Mouse (Mus musculus): ENCODE results near the gene Smok3a. TPM values are rescaled to one million over a fixed set of nuclear protein-coding genes. Genes with fewer than 3 reads are reported as not detected.
"Not testable (repeated sequence)": the region's sequence is repeated elsewhere in the genome, so short reads cannot be mapped to it uniquely, and the experiment has no call there.

Smok3a gene
- polyA plus RNA-seq, 1 experiment from 2014 or later, result not detected

DNA sequence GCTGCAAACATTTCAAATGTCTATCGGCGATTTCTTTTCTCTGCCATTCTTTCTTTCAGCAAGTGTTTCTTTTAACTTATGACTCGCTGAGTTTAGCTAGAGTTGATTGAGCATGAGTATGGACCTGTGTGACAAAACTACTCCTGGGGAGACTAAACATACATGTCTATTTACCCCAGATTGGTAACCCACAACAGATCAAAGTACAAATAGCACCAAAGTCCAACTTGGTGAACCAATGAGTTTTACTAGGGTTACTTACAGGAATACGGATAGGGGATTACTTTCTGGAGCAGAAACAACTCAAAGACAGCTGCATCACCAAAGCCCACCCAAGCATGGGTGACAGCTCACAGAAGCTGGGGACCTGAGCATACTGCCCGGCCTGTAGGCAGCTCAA lies 11.6 kb upstream of the Smok3a start:
- H3K4me1 ChIP-seq (replicated peaks; ENCODE audit: control insufficient read depth, insufficient read depth, low read length), result no peaks in the 10 kb centered on the region
- H3K4me2 ChIP-seq (ENCODE audit: low read depth, low read length, severe bottlenecking), result no peak overlapping the region
- WGBS, result 93% methylated on average over 5 of the region's 5 CpGs
- no peaks in the 10 kb centered on the region for H3K27me3 ChIP-seq (ENCODE audit: control insufficient read depth, insufficient read depth, low read length)
- no peak overlapping the region for H3K4me3 ChIP-seq (ENCODE audit: low read depth, low read length)
- no peaks in the 10 kb centered on the region for H3K36me3 ChIP-seq (ENCODE audit: control insufficient read depth, insufficient read depth, low read length)
- H3K9me3 ChIP-seq (ENCODE audit: control insufficient read depth, low read length), result no peaks in the 10 kb centered on the region
- DNase-seq (ENCODE audit: low spot score) (no peak), ATAC-seq (replicated peaks; ENCODE audit: low FRiP score) (no peak)
- no peak overlapping the region for H3K9ac ChIP-seq (ENCODE audit: low read length)
- H3K27ac ChIP-seq (ENCODE audit: low read depth, low read length), result no peak overlapping the region

GRCm38 (mm10) chr5:138012382-138012781 lies 8.7 kb upstream of the Smok3a start:
- ATAC-seq (replicated peaks; ENCODE audit: low FRiP score) (no peak), DNase-seq (ENCODE audit: low spot score) (no peak)
- Histone ChIP-seq H3K4me2 (ENCODE audit: low read depth, low read length, severe bottlenecking) (no peak overlapping the region), H3K9ac (ENCODE audit: low read length) (no peak overlapping the region), H3K36me3 (ENCODE audit: control insufficient read depth, insufficient read depth, low read length) (no peaks in the 10 kb centered on the region), H3K27ac (ENCODE audit: low read depth, low read length) (no peak overlapping the region), H3K4me1 (replicated peaks; ENCODE audit: control insufficient read depth, insufficient read depth, low read length) (no peaks in the 10 kb centered on the region), H3K27me3 (ENCODE audit: control insufficient read depth, insufficient read depth, low read length) (no peaks in the 10 kb centered on the region), H3K4me3 (ENCODE audit: low read depth, low read length) (no peak overlapping the region), H3K9me3 (ENCODE audit: control insufficient read depth, low read length) (no peaks in the 10 kb centered on the region)
- WGBS, result 88% methylated on average over 5 of the region's 5 CpGs

GRCm38 (mm10) chr5:138016530-138016929 lies 4.5 kb upstream of the Smok3a start:
- Histone ChIP-seq H3K4me3 (ENCODE audit: low read depth, low read length) (no peak overlapping the region), H3K4me1 (replicated peaks; ENCODE audit: control insufficient read depth, insufficient read depth, low read length) (no peaks in the 10 kb centered on the region), H3K27ac (ENCODE audit: low read depth, low read length) (no peak overlapping the region), H3K4me2 (ENCODE audit: low read depth, low read length, severe bottlenecking) (no peak overlapping the region), H3K9ac (ENCODE audit: low read length) (no peak overlapping the region), H3K27me3 (ENCODE audit: control insufficient read depth, insufficient read depth, low read length) (no peaks in the 10 kb centered on the region), H3K36me3 (ENCODE audit: control insufficient read depth, insufficient read depth, low read length) (no peaks in the 10 kb centered on the region), H3K9me3 (ENCODE audit: control insufficient read depth, low read length) (no peaks in the 10 kb centered on the region)
- no peak for DNase-seq (ENCODE audit: low spot score)
- ATAC-seq (replicated peaks; ENCODE audit: low FRiP score), result no peak
- WGBS, result 97% methylated on average over 2 of the region's 2 CpGs

DNA sequence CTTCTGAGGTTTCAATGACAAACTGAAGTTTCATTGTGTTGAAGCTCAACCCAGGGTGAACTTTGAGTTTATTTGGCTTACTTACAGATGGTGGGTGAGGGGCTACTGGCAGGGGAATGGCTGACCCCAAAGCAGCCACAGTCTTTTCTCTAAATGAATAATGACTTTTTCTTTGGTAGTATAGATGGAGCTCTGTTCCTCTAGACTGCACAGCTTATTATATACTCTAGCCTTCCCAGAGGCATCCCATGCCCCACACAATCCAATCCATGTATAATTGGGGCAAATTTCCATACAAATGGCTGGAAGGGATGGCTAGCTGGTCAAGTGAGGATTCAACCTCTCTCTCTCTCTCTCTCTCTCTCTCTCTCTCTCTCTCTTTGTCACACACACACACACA lies 4.1 kb upstream of the Smok3a start:
- Histone ChIP-seq H3K27me3 (ENCODE audit: control insufficient read depth, insufficient read depth, low read length) (no peaks in the 10 kb centered on the region), H3K36me3 (ENCODE audit: control insufficient read depth, insufficient read depth, low read length) (no peaks in the 10 kb centered on the region), H3K4me2 (ENCODE audit: low read depth, low read length, severe bottlenecking) (no peak overlapping the region), H3K4me1 (replicated peaks; ENCODE audit: control insufficient read depth, insufficient read depth, low read length) (no peaks in the 10 kb centered on the region), H3K9ac (ENCODE audit: low read length) (no peak overlapping the region), H3K27ac (ENCODE audit: low read depth, low read length) (no peak overlapping the region), H3K9me3 (ENCODE audit: control insufficient read depth, low read length) (no peaks in the 10 kb centered on the region), H3K4me3 (ENCODE audit: low read depth, low read length) (no peak overlapping the region)
- no peak for ATAC-seq (replicated peaks; ENCODE audit: low FRiP score)
- DNase-seq (ENCODE audit: low spot score), result no peak

DNA sequence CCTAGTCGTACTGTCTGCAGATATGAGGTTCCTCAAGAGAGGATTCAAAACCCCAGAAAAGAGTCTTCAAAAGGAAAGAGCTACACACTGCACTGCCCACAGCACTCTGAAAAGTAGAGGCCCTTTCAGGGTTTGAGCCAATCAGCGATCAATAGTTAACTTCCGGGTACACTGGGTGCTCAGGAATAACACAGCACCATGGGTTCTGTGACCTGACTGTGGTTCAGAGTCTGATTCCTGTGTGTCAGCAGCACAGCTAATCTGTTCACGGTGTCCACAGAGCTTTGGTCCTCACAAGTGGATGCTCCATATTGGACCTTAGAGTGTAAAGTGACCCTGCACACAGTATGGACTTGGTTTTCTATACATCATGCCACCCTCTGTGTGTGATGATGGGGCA lies 1.5 kb upstream of the Smok3a start:
- not testable (repeated sequence) for DNase-seq (ENCODE audit: low spot score); H3K4me1 ChIP-seq (replicated peaks; ENCODE audit: control insufficient read depth, insufficient read depth, low read length); H3K27ac ChIP-seq (ENCODE audit: low read depth, low read length); H3K9ac ChIP-seq (ENCODE audit: low read length); H3K4me3 ChIP-seq (ENCODE audit: low read depth, low read length); H3K4me2 ChIP-seq (ENCODE audit: low read depth, low read length, severe bottlenecking); ATAC-seq (replicated peaks; ENCODE audit: low FRiP score); H3K27me3 ChIP-seq (ENCODE audit: control insufficient read depth, insufficient read depth, low read length); H3K9me3 ChIP-seq (ENCODE audit: control insufficient read depth, low read length); H3K36me3 ChIP-seq (ENCODE audit: control insufficient read depth, insufficient read depth, low read length)
- WGBS, result 88% methylated on average over 3 of the region's 4 CpGs

DNA sequence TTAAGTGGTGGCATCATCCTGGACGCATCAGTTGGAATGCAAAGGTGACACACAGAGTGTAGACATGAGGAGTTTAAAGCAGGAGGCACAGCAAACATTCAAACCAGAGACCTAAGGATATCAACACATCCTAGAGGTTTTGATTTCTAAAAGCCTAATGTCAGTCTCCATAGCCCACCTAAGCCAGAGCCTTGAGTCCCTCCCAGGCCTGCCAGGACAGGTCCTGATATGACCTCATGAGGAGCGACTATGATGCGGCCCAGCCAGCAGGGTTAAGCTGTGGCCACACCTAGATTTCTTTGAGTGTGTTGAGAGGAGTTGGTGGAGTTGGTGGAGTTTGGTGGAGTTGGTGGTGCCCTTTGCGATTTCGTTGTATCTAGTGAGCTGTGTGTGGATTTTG lies 31.8 kb downstream of the Smok3a start, which contains the start of gene Smok3c:
Gene Smok3c (plus strand): TSS at position 301 of the 400 bp plus-strand sequence.
- not testable (repeated sequence) for H3K4me1 ChIP-seq (replicated peaks; ENCODE audit: control insufficient read depth, insufficient read depth, low read length); H3K4me3 ChIP-seq (ENCODE audit: low read depth, low read length)
- WGBS, result no CpG with 5 or more reads among the region's 5 CpGs

DNA sequence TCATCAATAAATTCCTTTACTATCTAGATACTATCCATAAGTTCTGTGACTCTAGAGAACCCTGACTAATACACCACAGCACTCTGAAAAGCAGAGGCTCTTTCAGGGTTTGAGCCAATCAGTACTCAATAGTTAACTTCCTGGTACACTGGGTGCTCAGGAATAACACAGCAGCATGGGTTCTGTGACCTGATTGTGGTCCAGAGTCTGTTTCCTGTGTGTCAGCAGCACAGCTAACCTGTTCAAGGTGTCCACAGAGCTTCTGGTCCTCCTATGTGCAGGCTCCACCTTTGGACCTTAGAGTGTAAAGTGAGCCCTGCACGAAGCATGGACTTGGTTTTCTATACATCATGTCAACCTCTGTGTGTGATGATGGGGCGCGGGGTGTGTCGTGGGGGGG lies 52.7 kb downstream of the Smok3a start:
- H3K4me1 ChIP-seq (replicated peaks; ENCODE audit: control insufficient read depth, insufficient read depth, low read length), result no peaks in the 10 kb centered on the region
- no peak overlapping the region for H3K9ac ChIP-seq (ENCODE audit: low read length)
- H3K4me3 ChIP-seq (ENCODE audit: low read depth, low read length), result no peak overlapping the region
- ATAC-seq (replicated peaks; ENCODE audit: low FRiP score) (no peak), DNase-seq (ENCODE audit: low spot score) (no peak)
- H3K27ac ChIP-seq (ENCODE audit: low read depth, low read length), result no peak overlapping the region
- H3K9me3 ChIP-seq (ENCODE audit: control insufficient read depth, low read length), result no peaks in the 10 kb centered on the region
- no peak overlapping the region for H3K4me2 ChIP-seq (ENCODE audit: low read depth, low read length, severe bottlenecking)
- no peaks in the 10 kb centered on the region for H3K36me3 ChIP-seq (ENCODE audit: control insufficient read depth, insufficient read depth, low read length)
- no peaks in the 10 kb centered on the region for H3K27me3 ChIP-seq (ENCODE audit: control insufficient read depth, insufficient read depth, low read length)
- 86% methylated on average over 4 of the region's 4 CpGs for WGBS

More for the DNA sequence above, 31.8 kb downstream of the Smok3a start, which contains the start of gene Smok3c:
- not testable (repeated sequence) for H3K9me3 ChIP-seq (ENCODE audit: control insufficient read depth, low read length); H3K27ac ChIP-seq (ENCODE audit: low read depth, low read length); H3K4me2 ChIP-seq (ENCODE audit: low read depth, low read length, severe bottlenecking); H3K9ac ChIP-seq (ENCODE audit: low read length); ATAC-seq (replicated peaks; ENCODE audit: low FRiP score); DNase-seq (ENCODE audit: low spot score); H3K27me3 ChIP-seq (ENCODE audit: control insufficient read depth, insufficient read depth, low read length); H3K36me3 ChIP-seq (ENCODE audit: control insufficient read depth, insufficient read depth, low read length)

GRCm38 (mm10) chr5:138075684-138076083 lies 54.6 kb downstream of the Smok3a start:
- 78% methylated on average over 3 of the region's 3 CpGs for WGBS
- H3K4me3 ChIP-seq (ENCODE audit: low read depth, low read length), result no peak overlapping the region
- no peak overlapping the region for H3K9ac ChIP-seq (ENCODE audit: low read length)
- ATAC-seq (replicated peaks; ENCODE audit: low FRiP score) (no peak), DNase-seq (ENCODE audit: low spot score) (no peak)
- H3K27ac ChIP-seq (ENCODE audit: low read depth, low read length), result no peak overlapping the region
- no peaks in the 10 kb centered on the region for H3K9me3 ChIP-seq (ENCODE audit: control insufficient read depth, low read length)
- no peak overlapping the region for H3K4me2 ChIP-seq (ENCODE audit: low read depth, low read length, severe bottlenecking)
- H3K4me1 ChIP-seq (replicated peaks; ENCODE audit: control insufficient read depth, insufficient read depth, low read length), result no peaks in the 10 kb centered on the region
- no peaks in the 10 kb centered on the region for H3K27me3 ChIP-seq (ENCODE audit: control insufficient read depth, insufficient read depth, low read length)
- no peaks in the 10 kb centered on the region for H3K36me3 ChIP-seq (ENCODE audit: control insufficient read depth, insufficient read depth, low read length)

DNA sequence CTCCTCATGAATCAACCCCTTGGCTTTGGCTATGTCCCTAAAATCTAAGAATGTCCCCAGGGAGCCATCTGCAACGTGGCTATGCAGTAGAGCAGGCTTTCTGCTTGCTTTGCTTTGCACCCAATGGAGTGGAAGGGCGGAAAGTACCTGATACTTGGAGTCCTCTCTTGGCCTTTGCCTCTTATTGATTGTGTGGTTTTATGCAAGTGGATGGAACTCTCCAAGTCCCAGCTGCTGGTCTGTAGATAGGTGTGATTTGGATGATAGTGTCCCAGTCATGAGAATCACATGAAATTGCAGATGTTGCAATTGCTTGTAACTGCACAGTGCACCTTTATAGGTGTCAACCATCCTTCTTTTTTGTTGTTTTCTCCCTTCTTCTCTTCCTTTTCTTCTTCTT lies 55.1 kb downstream of the Smok3a start:
- Histone ChIP-seq H3K9me3 (ENCODE audit: control insufficient read depth, low read length) (no peaks in the 10 kb centered on the region), H3K27me3 (ENCODE audit: control insufficient read depth, insufficient read depth, low read length) (no peaks in the 10 kb centered on the region), H3K4me3 (ENCODE audit: low read depth, low read length) (no peak overlapping the region), H3K27ac (ENCODE audit: low read depth, low read length) (no peak overlapping the region), H3K4me1 (replicated peaks; ENCODE audit: control insufficient read depth, insufficient read depth, low read length) (no peaks in the 10 kb centered on the region), H3K36me3 (ENCODE audit: control insufficient read depth, insufficient read depth, low read length) (no peaks in the 10 kb centered on the region), H3K9ac (ENCODE audit: low read length) (no peak overlapping the region), H3K4me2 (ENCODE audit: low read depth, low read length, severe bottlenecking) (no peak overlapping the region)
- ATAC-seq (replicated peaks; ENCODE audit: low FRiP score) (no peak), DNase-seq (ENCODE audit: low spot score) (no peak)
- 50% methylated on average over 2 of the region's 2 CpGs for WGBS
